Mouse (Mus musculus) c-Kit-positive CD71-positive TER-119-positive erythroid progenitor cells, embryonic 14.5 days (primary cell): ENCODE measurements around the gene Sumf1.

ENCODE experiments used
- DNase-seq: peaks from one replicate; pipeline ENCODE4 v3.0.0-alpha.2; 2013; ENCODE audit warnings: low spot score

Sumf1 gene

DNA sequence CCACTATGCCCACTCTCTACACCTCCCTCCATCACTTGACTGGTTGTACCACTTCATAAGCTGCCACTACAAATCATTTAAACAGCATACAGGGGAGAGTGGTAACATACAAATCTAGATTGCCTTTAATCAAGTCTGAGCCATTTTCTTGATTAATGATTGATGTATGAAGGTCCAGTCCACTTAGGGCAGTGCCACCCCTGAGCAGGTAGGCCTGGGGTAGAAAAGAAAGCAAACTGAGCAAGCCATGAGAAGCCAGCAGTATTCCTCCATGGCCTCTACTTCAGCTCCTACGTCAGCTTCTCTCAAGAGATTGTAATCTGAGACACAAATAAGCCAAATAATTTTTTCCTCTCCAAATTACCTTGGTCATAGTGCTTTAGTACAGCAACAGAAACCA, 94.1 kb downstream of the Sumf1 start:
- no peak for DNase-seq

GRCm38 (mm10) chr6:108075857-108076256, 109.5 kb downstream of the Sumf1 start:
- DNase-seq: no peak

GRCm38 (mm10) chr6:108074624-108075023, 110.8 kb downstream of the Sumf1 start:
- DNase-seq: no peak

DNA sequence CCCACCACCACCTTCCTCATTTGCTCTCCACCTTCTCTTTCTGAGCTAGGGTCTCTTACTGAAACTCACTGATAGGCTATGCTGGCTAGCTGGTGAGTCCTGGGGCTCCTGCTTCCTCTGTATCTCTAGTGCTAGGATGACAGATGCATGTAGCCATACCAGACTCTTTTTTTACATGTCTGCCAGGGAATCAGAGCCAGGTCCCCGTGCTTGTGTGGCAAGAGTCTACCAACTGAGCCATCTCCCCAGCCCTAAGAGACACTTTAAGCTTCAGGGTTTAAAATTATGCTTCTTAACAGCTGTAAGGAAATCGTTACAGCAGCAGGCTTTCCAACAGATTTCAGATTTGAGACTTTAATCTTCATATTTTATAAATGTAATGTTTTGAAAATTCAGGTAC, 111.5 kb downstream of the Sumf1 start:
- no peak for DNase-seq

DNA sequence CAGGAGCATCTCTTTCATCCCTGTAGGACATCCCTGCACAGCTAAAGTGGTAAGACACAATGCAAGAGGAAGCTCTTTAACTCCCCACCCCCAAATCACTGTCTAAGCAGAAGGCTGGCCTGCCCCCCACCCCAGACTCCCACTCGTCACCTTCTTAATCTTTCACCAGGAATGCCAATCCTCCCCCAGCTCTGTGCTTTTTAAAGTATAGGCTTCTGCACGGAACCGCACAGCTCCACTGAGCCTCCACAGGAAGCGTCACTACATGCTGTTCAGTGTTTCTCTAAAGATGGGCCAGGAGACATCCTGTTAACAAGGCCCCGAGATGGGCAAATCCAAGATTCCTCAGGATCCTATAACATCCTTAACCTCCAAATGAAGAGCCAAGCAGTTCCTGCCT, 112.3 kb downstream of the Sumf1 start:
- DNase-seq: no peak

DNA sequence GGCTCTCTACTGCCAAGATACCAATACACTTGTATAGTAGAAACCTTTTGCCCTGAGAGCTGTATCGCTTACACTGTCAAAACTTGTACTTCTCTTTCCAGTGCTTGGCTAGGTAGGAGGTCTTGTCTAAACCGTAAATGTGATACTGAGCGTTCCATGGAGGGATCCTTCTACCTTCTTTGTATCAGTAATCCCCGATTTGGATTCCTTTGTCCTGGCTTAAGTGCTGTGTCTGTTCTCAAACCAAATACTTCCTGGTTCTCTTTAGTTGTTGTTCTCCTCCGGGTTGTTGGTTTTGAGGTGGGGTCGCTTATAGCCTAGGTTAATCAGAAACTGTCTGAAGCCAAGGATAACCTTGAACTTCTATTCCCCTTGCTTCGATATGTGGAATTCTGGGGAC, 114.4 kb downstream of the Sumf1 start:
- no peak for DNase-seq

DNA sequence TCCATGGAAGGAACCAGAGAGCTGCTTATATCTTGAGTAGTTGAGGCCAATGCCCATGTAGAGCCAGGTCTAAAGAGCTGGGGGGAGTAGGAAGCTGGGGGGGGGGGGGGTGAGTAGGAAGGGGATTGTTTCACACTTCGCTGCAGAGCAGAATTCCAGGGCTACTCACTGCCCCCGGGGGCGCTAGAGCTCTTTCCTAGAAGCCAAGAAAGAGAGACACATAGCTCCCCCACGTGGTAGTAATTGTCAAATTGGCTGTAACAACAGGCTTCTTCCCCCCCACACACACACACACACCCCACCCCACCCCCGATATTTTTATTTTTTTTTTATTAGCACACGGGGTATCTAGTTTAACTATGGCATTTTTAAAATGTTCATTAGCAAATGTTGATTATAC, 119.8 kb downstream of the Sumf1 start:
- DNase-seq: peak; percentile 73

GRCm38 (mm10) chr6:108064918-108065526, 120.4 kb downstream of the Sumf1 start, which contains the start of gene Setmar:
TSS of gene Setmar (plus strand) at chr6:108065045.
- DNase-seq: peak; percentile 95

GRCm38 (mm10) chr6:108061121-108061520, 124.3 kb downstream of the Sumf1 start:
- no peak for DNase-seq

DNA sequence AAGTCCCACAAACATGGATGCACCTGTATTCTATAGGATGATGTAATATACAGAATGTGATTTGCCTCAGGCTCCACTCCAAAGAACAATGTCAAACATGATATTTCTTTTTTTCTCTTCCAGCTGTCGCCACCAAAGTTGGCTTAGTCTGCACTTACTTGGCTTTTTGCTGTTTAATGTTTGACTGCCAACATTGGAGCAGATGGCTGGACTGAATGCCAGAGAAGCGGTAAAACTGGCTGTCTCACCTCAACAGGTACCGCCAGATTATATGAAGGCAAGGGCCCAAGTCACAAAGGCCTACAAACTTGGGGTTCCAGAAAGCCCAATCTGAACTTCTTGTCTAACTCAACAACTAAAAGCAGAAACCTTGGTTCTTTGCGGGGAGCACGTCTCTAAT, 127.3 kb downstream of the Sumf1 start:
- DNase-seq: no peak

- no peak for DNase-seq
Measured at GRCm38 (mm10) chr6:108057353-108057752, 128.0 kb downstream of the Sumf1 start.
